Mouse (Mus musculus): Measurements from ENCODE around the gene Alpk1. TPM values are rescaled to one million over a fixed set of nuclear protein-coding genes. Genes with fewer than 3 reads are reported as not detected.
A peak's percentile ranks its signal among the peaks of the same experiment; 100 is the strongest.

Gene Alpk1
- polyA plus RNA-seq, 1 experiment from 2014 or later, result 0.95 TPM

GRCm38 (mm10) chr3:127696541-127696940 lies 83.8 kb downstream of the Alpk1 start:
- H3K27me3 ChIP-seq (ENCODE audit: low read depth, poor library complexity, severe bottlenecking), result peaks cover 98% of the 10 kb centered on the region
- H3K4me3 ChIP-seq, result no peak overlapping the region
- peaks cover 22% of the 10 kb centered on the region for H3K4me1 ChIP-seq
- no peaks in the 10 kb centered on the region for H3K36me3 ChIP-seq
- H3K9me3 ChIP-seq (replicated peaks), result no peaks in the 10 kb centered on the region
- WGBS, result 82% methylated on average over 11 of the region's 11 CpGs
- no peak for DNase-seq (ENCODE audit: low spot score)
- H3K27ac ChIP-seq (replicated peaks), result no peak overlapping the region

DNA sequence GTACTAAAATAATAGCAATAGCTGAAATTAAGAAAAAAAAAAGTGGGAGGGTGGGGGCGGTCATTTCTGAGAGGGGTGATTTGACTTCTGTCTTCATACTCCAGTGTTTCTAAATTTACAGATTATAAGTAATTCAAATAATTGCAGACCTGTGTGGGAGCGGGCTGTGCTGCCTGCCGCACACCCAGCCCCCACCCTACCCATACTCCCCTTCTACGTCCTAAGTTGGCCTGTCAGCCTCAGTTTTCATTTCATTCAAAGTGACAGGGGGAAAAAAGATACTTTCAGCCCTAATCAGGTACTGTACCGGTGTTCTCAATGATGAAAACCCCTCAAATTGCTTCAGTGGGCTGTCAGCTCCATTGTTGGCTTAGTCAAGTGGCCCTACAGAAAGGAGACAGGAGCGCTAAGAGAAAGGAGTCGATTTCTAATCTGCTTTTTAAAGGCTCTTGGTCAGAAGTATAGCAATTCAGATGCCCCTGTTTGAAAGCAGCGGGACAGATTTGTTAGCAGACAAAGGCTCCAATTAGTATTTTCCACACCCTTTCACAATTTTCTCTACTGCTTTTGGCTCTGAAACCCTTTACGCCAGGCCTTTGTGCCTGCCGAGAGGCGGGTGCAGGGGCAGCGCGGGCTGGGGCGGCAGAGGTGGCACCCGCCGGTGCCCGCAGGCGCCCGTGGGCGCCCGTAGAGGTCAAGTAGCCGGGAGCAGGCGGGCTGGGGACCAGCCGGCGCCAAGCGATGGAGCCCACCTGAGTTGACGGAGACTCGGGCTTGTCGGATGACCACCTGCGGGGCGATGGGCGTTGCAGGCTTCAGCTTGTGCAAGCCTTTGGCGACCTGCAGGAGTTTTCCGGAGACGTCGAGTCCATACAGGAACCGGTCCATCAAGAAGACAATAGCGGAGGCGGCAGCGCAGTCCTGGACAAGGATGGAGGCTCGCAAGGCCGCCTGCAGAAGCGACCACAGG lies 85.2 kb downstream of the Alpk1 start:
- WGBS, result 6% methylated on average over 43 of the region's 43 CpGs
- Histone ChIP-seq H3K36me3 (no peaks in the 10 kb centered on the region), H3K27me3 (ENCODE audit: low read depth, poor library complexity, severe bottlenecking) (peaks cover 89% of the 10 kb centered on the region), H3K27ac (replicated peaks) (peak overlapping the region; percentile 71), H3K4me1 (peaks cover 22% of the 10 kb centered on the region), H3K4me3 (peak overlapping the region; percentile 53), H3K9me3 (replicated peaks) (no peaks in the 10 kb centered on the region)
- peak; percentile 47 for DNase-seq (ENCODE audit: low spot score)

GRCm38 (mm10) chr3:127691230-127691629 lies 89.1 kb downstream of the Alpk1 start:
- Histone ChIP-seq H3K4me3 (no peak overlapping the region), H3K9me3 (replicated peaks) (no peaks in the 10 kb centered on the region), H3K27me3 (ENCODE audit: low read depth, poor library complexity, severe bottlenecking) (peaks cover 69% of the 10 kb centered on the region), H3K4me1 (peaks cover 16% of the 10 kb centered on the region), H3K36me3 (no peaks in the 10 kb centered on the region), H3K27ac (replicated peaks) (no peak overlapping the region)
- DNase-seq (ENCODE audit: low spot score), result no peak
- WGBS, result 79% methylated on average over 4 of the region's 4 CpGs

DNA sequence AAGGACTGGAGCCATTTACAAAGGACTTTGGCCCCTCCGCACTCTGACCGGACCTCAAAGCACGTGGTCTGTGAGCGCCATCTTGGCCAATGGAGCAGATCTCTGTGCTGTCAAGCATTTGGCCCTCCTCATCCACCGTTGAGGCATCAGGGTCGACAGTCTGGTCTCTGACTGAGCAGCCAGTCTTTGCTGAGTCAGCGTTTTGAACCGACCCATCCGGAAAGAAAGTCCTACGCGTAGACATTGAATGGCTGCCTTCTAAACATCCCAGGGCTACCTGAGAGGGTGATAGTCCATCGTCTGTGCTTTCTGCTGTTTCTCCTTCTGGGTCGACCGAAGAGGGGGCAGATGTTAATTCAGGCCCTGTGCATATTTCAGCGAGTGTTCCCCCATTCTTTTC lies 100.6 kb downstream of the Alpk1 start:
- Histone ChIP-seq H3K27me3 (ENCODE audit: low read depth, poor library complexity, severe bottlenecking) (peaks cover 33% of the 10 kb centered on the region; the same call in 1 of the 2 replicates), H3K4me1 (no peaks in the 10 kb centered on the region), H3K9me3 (replicated peaks) (no peaks in the 10 kb centered on the region), H3K36me3 (no peaks in the 10 kb centered on the region), H3K27ac (replicated peaks) (no peak overlapping the region), H3K4me3 (no peak overlapping the region)
- DNase-seq (ENCODE audit: low spot score), result no peak
- 89% methylated on average over 15 of the region's 15 CpGs for WGBS

DNA sequence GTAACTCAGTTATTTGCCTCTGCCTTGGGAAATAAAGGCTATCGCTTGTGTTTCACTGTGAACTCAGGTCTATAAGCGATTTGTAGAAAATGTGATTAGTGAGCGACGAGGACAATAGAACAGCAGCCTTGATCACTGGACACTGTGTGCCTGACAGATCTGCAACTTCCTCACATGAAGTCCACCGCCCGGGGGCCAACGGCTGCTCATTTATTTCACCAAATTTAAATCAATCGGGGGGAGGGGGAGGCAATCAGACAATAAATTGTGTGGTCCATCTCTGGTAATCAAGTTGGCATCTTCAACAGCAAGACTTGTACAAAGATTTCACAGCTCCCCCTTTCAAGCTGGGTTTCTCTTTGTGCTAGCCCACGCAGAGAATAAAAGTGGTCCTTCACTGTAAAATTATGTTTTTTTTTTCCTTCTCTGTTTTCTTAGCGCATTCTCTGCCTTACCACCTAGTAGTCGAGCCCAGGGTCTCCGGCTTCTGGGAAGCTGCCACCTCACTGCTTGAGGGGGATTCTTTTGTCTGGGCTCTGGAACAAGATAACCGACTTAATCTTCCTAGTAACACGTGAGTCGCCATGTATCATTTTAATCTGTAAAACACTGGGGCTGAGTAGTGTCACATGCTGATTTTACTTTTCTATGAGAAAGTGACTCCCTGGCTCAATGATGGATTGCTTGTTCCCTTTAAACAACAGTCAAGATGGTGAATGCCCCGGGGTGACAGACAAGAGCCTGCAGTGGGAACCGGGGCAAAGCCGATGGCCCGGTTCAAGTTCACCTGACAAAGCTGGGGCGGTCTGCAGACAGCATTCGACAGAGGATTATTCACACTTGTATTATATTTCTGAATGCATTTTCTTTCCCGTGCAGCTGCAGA lies 118.4 kb downstream of the Alpk1 start:
- no peak overlapping the region for H3K4me3 ChIP-seq
- no peaks in the 10 kb centered on the region for H3K9me3 ChIP-seq (replicated peaks)
- H3K27ac ChIP-seq (replicated peaks), result peak overlapping the region; percentile 42; the same call in 1 of the 2 replicates
- 54% methylated on average over 22 of the region's 22 CpGs for WGBS
- H3K36me3 ChIP-seq, result no peaks in the 10 kb centered on the region
- no peak for DNase-seq (ENCODE audit: low spot score)
- peaks cover 86% of the 10 kb centered on the region for H3K27me3 ChIP-seq (ENCODE audit: low read depth, poor library complexity, severe bottlenecking)
- H3K4me1 ChIP-seq, result peaks cover 26% of the 10 kb centered on the region

DNA sequence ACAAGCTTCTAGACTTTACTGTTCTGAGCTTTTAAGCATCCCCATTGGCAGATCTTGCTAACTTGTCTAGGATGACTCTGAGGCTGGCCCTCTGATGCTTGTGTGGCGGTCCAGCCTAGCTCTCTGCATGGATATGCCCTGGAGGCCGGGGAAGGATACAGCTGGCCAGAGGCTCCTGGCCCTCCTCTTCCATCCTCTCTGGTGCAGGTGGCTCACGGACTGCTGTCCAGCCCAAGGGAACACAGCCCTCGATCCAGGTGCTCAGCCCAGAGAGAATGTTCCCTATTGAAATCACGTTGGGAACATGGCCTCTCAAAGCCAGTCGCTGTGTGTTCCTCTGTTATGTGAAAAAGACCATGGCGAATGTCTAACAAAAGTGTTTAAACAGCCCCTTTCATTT lies 119.6 kb downstream of the Alpk1 start:
- Histone ChIP-seq H3K4me1 (peaks cover 26% of the 10 kb centered on the region), H3K27ac (replicated peaks) (no peak overlapping the region), H3K27me3 (ENCODE audit: low read depth, poor library complexity, severe bottlenecking) (peaks cover 89% of the 10 kb centered on the region), H3K4me3 (no peak overlapping the region), H3K36me3 (no peaks in the 10 kb centered on the region), H3K9me3 (replicated peaks) (no peaks in the 10 kb centered on the region)
- WGBS, result 77% methylated on average over 7 of the region's 7 CpGs
- DNase-seq (ENCODE audit: low spot score), result no peak

DNA sequence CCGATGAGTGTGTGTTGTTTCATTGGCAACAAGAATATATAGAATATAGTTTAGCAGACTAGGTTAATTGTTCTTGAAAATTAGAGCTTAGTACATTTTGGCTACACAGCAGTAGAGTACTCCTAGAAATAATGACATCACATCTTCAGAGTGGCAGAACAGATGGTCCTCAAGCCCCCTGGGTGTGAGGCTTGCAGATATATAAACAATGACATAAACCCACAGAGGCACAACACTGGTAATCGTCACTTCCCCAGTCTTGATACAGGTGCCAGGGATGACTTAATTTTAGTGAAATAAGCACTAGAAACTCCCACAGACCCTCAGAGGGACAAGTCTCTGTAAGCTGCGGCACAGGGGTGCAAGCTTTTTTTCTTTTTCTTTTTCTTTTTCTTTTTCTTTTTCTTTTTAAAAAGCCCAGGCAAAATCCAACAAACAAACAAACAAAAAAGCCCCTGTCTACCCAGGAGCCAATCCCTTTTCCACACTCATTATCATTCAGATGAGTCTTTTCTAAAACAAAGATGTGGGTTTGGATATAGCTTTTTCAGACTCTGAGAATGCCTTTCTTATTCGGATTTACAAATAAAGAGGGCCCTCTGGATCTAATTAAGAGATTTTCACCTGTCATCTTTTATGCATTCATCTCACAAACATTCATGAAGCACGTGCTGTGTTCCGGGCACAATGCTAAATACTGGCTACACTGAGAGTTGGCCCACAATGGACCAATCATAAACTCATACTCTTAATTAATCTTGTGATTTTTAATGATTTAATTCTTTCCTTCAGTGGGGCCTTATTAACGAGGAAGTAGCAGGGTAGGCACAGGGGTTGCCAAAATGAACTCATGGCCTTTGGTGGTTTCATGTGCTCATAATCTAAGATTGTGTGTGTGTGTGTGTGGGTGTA lies 128.3 kb downstream of the Alpk1 start:
- no peaks in the 10 kb centered on the region for H3K36me3 ChIP-seq
- peaks cover 93% of the 10 kb centered on the region for H3K27me3 ChIP-seq (ENCODE audit: low read depth, poor library complexity, severe bottlenecking)
- no peaks in the 10 kb centered on the region for H3K4me1 ChIP-seq
- WGBS, result 52% methylated on average over 7 of the region's 7 CpGs
- H3K27ac ChIP-seq (replicated peaks), result no peak overlapping the region; the same call in 1 of the 2 replicates
- no peak overlapping the region for H3K4me3 ChIP-seq
- no peak for DNase-seq (ENCODE audit: low spot score)
- H3K9me3 ChIP-seq (replicated peaks), result no peaks in the 10 kb centered on the region

GRCm38 (mm10) chr3:127646156-127646825 lies 134.0 kb downstream of the Alpk1 start:
- Histone ChIP-seq H3K27ac (replicated peaks) (no peak overlapping the region; the same call in 1 of the 2 replicates), H3K9me3 (replicated peaks) (no peaks in the 10 kb centered on the region), H3K27me3 (ENCODE audit: low read depth, poor library complexity, severe bottlenecking) (peaks cover 99% of the 10 kb centered on the region), H3K36me3 (no peaks in the 10 kb centered on the region), H3K4me1 (peaks cover 30% of the 10 kb centered on the region), H3K4me3 (no peak overlapping the region)
- DNase-seq (ENCODE audit: low spot score), result no peak
- WGBS, result 49% methylated on average over 18 of the region's 18 CpGs

GRCm38 (mm10) chr3:127642211-127642610 lies 138.1 kb downstream of the Alpk1 start:
- Histone ChIP-seq H3K9me3 (replicated peaks) (no peaks in the 10 kb centered on the region), H3K27me3 (ENCODE audit: low read depth, poor library complexity, severe bottlenecking) (peaks cover 100% of the 10 kb centered on the region), H3K4me1 (peaks cover 53% of the 10 kb centered on the region), H3K27ac (replicated peaks) (0 out of 2 replicates have a peak overlapping the region, but pooled peaks have one; percentile 34), H3K36me3 (no peaks in the 10 kb centered on the region), H3K4me3 (peak overlapping the region; percentile 0; the same call in 1 of the 2 replicates)
- WGBS, result 6% methylated on average over 5 of the region's 5 CpGs
- peak; percentile 47 for DNase-seq (ENCODE audit: low spot score)

DNA sequence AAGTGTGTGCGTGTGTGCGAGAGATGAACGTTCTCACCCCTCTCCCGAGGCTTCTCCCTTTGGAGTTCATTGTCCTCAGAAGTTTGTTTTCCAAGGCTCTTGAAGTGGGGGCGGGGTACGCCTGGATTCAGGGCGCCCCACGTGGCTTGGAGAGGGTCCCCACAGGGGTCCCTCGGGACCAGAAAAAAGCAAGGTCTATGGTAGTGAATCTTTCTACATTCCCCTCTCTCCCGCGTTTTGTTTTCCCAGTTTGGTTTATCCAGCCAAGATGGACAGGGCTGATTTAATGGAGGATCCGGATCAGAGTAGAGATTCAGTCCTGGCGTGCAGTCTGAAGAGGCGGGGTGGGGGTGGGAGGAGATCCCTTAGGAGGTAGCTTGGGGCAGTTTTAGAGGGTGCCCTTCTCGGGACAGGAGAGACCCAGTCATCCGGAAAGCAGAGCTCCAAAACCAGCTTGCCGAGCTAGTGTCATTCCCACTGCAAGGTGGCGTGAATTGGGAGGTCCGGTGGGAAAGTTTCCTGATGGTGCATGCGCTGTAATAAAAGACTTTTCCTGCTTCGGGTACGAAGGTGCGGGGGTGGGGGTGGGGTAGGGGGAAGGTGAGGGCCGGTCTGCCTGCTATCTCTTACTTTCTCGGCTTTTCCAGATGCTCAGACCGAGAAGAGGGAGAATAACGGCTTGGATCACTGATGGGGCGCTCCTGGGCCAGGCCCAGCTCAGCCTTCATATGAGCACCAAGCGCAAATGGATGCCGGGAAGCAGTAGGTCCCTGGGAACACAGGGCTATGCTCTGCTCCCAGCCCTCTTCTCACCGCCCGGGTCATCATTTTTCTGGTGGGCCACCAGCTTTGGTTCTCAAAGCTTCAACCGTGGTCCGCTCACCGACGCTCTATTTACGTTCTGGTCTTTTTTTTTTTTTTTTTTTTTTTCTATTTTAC lies 139.3 kb downstream of the Alpk1 start:
- Histone ChIP-seq H3K4me3 (peak overlapping the region; percentile 44), H3K4me1 (peaks cover 47% of the 10 kb centered on the region), H3K9me3 (replicated peaks) (no peaks in the 10 kb centered on the region), H3K36me3 (no peaks in the 10 kb centered on the region), H3K27me3 (ENCODE audit: low read depth, poor library complexity, severe bottlenecking) (peaks cover 100% of the 10 kb centered on the region), H3K27ac (replicated peaks) (peak overlapping the region; percentile 85)
- DNase-seq (ENCODE audit: low spot score), result peak; percentile 55
- 1% methylated on average over 37 of the region's 37 CpGs for WGBS
